Mouse (Mus musculus) G1E (cell line): ENCODE measurements around the gene Lrrc8e. TPM values are rescaled to one million over a fixed set of nuclear protein-coding genes. Genes with fewer than 3 reads are reported as not detected.

Source experiments
- ATAC-seq: 2 replicates; pipeline ENCODE4 v1.8.0; 2016; ENCODE audit warnings: mild to moderate bottlenecking; ENCODE audit not compliant: insufficient number of reproducible peaks, poor library complexity, low FRiP score, severe bottlenecking; ENCODE audit errors: extremely low read depth
- DNase-seq: peaks from one replicate; pipeline ENCODE4 v3.0.0; 2012; ENCODE audit warnings: low spot score
- H3K27me3 ChIP-seq: 2 replicates; pipeline ENCODE4 v1.6.1; 2012; ENCODE audit warnings: mild to moderate bottlenecking, low read length, inconsistent platforms; ENCODE audit not compliant: insufficient read depth
- H3K36me3 ChIP-seq: replicated peaks from 2 replicates; pipeline ENCODE3; 2012; ENCODE audit warnings: mild to moderate bottlenecking, inconsistent platforms
- H3K4me1 ChIP-seq: 2 replicates; pipeline ENCODE4 v1.6.1; 2012; ENCODE audit warnings: low read depth, low read length, inconsistent platforms, mixed read lengths; ENCODE audit not compliant: insufficient read depth
- H3K4me3 ChIP-seq: 2 replicates; pipeline ENCODE4 v1.5.1; 2012; ENCODE audit warnings: low read depth, mild to moderate bottlenecking, inconsistent platforms, low read length, moderate library complexity, mixed read lengths
- H3K9me3 ChIP-seq: replicated peaks from 2 replicates; pipeline ENCODE4 v1.6.1; 2012; ENCODE audit warnings: inconsistent platforms
- CTCF ChIP-seq: IDR thresholded peaks from 2 replicates; pipeline ENCODE4 v1.5.1; 2012; ENCODE audit warnings: low read depth, low read length, inconsistent platforms, mixed read lengths
- GATA1 ChIP-seq: IDR thresholded peaks from 2 replicates; pipeline ENCODE4 v1.6.1; 2012; ENCODE audit warnings: borderline replicate concordance, low read length, inconsistent platforms, mixed read lengths
- GATA2 ChIP-seq: IDR thresholded peaks from 2 replicates; pipeline ENCODE4 v1.6.1; 2012; ENCODE audit warnings: low read depth, low read length, inconsistent platforms, borderline replicate concordance
- POLR2AphosphoS5 ChIP-seq: IDR thresholded peaks from 2 replicates; pipeline ENCODE4 v1.6.1; 2012; ENCODE audit warnings: low read depth, low read length, inconsistent platforms; ENCODE audit not compliant: insufficient replicate concordance
- TAL1 ChIP-seq: conservative IDR thresholded peaks from 2 replicates; pipeline ENCODE4 v1.6.1; 2012; ENCODE audit warnings: low read depth, low read length, inconsistent platforms, mixed read lengths
- polyA plus RNA-seq: library from polyadenylated mRNA; stranded (reverse); fragments of >175 nt; gene quantifications from 2 replicates; pipeline ENCODE4 v1.2.3, GENCODE M21; 2012
- total RNA-seq, 2 experiments: library from RNA; stranded (forward) in 1 of 2; stranded (reverse) in 1 of 2; fragments of 200-1000 nt in 1 of 2; fragments of >200 nt in 1 of 2; fragmentation: Nextera tagmentation in 1 of 2; gene quantifications; 2 replicates each; pipeline ENCODE4 v1.2.3; 2014 to 2017

Gene Lrrc8e
- total and polyA plus RNA-seq, 3 experiments, result 0.04 to 2.6 (median 0.23) TPM

GRCm38 (mm10) chr8:4192807-4193587 is 33.6 kb upstream of the Lrrc8e start:
- DNase-seq (peak; percentile 23), ATAC-seq (peak; percentile 68)
- peaks cover 5% of the 10 kb centered on the region for H3K36me3 ChIP-seq
- H3K9me3 ChIP-seq, result no peaks in the 10 kb centered on the region
- TF ChIP-seq POLR2AphosphoS5 (no peak), TAL1 (no peak), CTCF (peak; percentile 81), GATA1 (no peak)
- no peaks in the 10 kb centered on the region for H3K27me3 ChIP-seq
- peaks cover 9% of the 10 kb centered on the region for H3K4me1 ChIP-seq
- no peak overlapping the region for H3K4me3 ChIP-seq

- H3K9me3 ChIP-seq, result no peaks in the 10 kb centered on the region
- peaks cover 9% of the 10 kb centered on the region for H3K4me1 ChIP-seq
- no peak overlapping the region for H3K4me3 ChIP-seq
- ATAC-seq, result no peak
- TF ChIP-seq POLR2AphosphoS5 (no peak), TAL1 (no peak), GATA2 (no peak), CTCF (no peak), GATA1 (no peak)
- DNase-seq, result no peak
- no peaks in the 10 kb centered on the region for H3K36me3 ChIP-seq
- H3K27me3 ChIP-seq, result no peaks in the 10 kb centered on the region
These were observed 33.1 kb upstream of the Lrrc8e start for GRCm38 (mm10) chr8:4193588-4193894.

GRCm38 (mm10) chr8:4201321-4201720 is 25.3 kb upstream of the Lrrc8e start:
- Histone ChIP-seq H3K27me3 (peaks cover 10% of the 10 kb centered on the region; the same call in 1 of the 2 replicates), H3K4me3 (no peak overlapping the region), H3K4me1 (no peaks in the 10 kb centered on the region), H3K9me3 (no peaks in the 10 kb centered on the region), H3K36me3 (peaks cover 2% of the 10 kb centered on the region)
- no peak for TF ChIP-seq TAL1
- TF ChIP-seq CTCF, result no peak
- no peak for TF ChIP-seq GATA1
- TF ChIP-seq POLR2AphosphoS5, result no peak
- TF ChIP-seq GATA2, result no peak
- no peak for DNase-seq
- no peak for ATAC-seq

- peaks cover 28% of the 10 kb centered on the region for H3K27me3 ChIP-seq
- no peak overlapping the region for H3K4me3 ChIP-seq
- ATAC-seq (no peak), DNase-seq (no peak)
- H3K9me3 ChIP-seq, result no peaks in the 10 kb centered on the region
- H3K36me3 ChIP-seq, result peaks cover 3% of the 10 kb centered on the region
- H3K4me1 ChIP-seq, result peaks cover 10% of the 10 kb centered on the region
- TF ChIP-seq TAL1, result no peak
- no peak for TF ChIP-seq GATA1
- TF ChIP-seq CTCF, result no peak
- no peak for TF ChIP-seq POLR2AphosphoS5
- no peak for TF ChIP-seq GATA2
These were observed 21.1 kb upstream of the Lrrc8e start for GRCm38 (mm10) chr8:4205246-4206123.

GRCm38 (mm10) chr8:4206182-4207015 is 20.2 kb upstream of the Lrrc8e start:
- no peak overlapping the region for H3K4me3 ChIP-seq
- ATAC-seq (no peak), DNase-seq (no peak)
- H3K27me3 ChIP-seq, result peaks cover 33% of the 10 kb centered on the region
- H3K9me3 ChIP-seq, result no peaks in the 10 kb centered on the region
- peaks cover 12% of the 10 kb centered on the region for H3K4me1 ChIP-seq
- TF ChIP-seq GATA1 (no peak), CTCF (no peak), TAL1 (no peak), GATA2 (no peak), POLR2AphosphoS5 (no peak)
- H3K36me3 ChIP-seq, result peaks cover 3% of the 10 kb centered on the region

GRCm38 (mm10) chr8:4207016-4207350 is 19.6 kb upstream of the Lrrc8e start:
- H3K4me3 ChIP-seq, result no peak overlapping the region
- no peak for DNase-seq
- no peak for ATAC-seq
- H3K36me3 ChIP-seq, result peaks cover 3% of the 10 kb centered on the region
- peaks cover 12% of the 10 kb centered on the region for H3K4me1 ChIP-seq
- H3K27me3 ChIP-seq, result peaks cover 33% of the 10 kb centered on the region
- no peaks in the 10 kb centered on the region for H3K9me3 ChIP-seq
- TF ChIP-seq GATA2, result no peak
- TF ChIP-seq TAL1, result no peak
- TF ChIP-seq POLR2AphosphoS5, result no peak
- no peak for TF ChIP-seq GATA1
- no peak for TF ChIP-seq CTCF
